Mouse (Mus musculus) lung, postnatal 0 days (tissue): ENCODE data around the gene Srsf2. TPM values are rescaled to one million over a fixed set of nuclear protein-coding genes. Genes with fewer than 3 reads are reported as not detected.

Experiments
- ATAC-seq: fragments of 200-750 bp; cut with Nextera tagmentation; 2 replicates; pipeline ENCODE4 v1.8.0; 2017; ENCODE audit warnings: moderate library complexity
- DNase-seq: peaks from one replicate; pipeline ENCODE4 v3.0.0-alpha.2; 2016; ENCODE audit warnings: low spot score
- H3K27ac ChIP-seq: fragments of 300-500 bp; sonication (generic); 2 replicates; pipeline ENCODE4 v1.5.1; 2014; ENCODE audit warnings: antibody characterized with exemption, mild to moderate bottlenecking, low read length, mixed read lengths
- H3K27me3 ChIP-seq: fragments of 300-500 bp; sonication (generic); replicated peaks from 2 replicates; pipeline ENCODE4 v1.6.1; 2014; ENCODE audit warnings: low read length, mixed read lengths; ENCODE audit not compliant: insufficient read depth
- H3K36me3 ChIP-seq: fragments of 300-500 bp; sonication (generic); 2 replicates; pipeline ENCODE4 v1.6.1; 2014; ENCODE audit warnings: low read length, mixed read lengths; ENCODE audit not compliant: insufficient read depth
- H3K4me1 ChIP-seq: fragments of 300-500 bp; sonication (generic); 2 replicates; pipeline ENCODE4 v1.6.1; 2014; ENCODE audit warnings: antibody characterized with exemption, low read depth, low read length, mixed read lengths; ENCODE audit not compliant: insufficient read depth
- H3K4me2 ChIP-seq: fragments of 300-500 bp; sonication (generic); replicated peaks from 2 replicates; pipeline ENCODE4 v1.6.1; 2014; ENCODE audit warnings: low read depth, mild to moderate bottlenecking, low read length, moderate library complexity, mixed read lengths
- H3K4me3 ChIP-seq: fragments of 300-500 bp; sonication (generic); 2 replicates; pipeline ENCODE4 v1.5.1; 2014; ENCODE audit warnings: low read depth, low read length
- H3K9ac ChIP-seq: fragments of 300-500 bp; sonication (generic); replicated peaks from 2 replicates; pipeline ENCODE4 v1.6.1; 2014; ENCODE audit warnings: low read depth, mild to moderate bottlenecking
- H3K9me3 ChIP-seq: fragments of 300-500 bp; sonication (generic); 2 replicates; pipeline ENCODE4 v1.6.1; 2016; ENCODE audit warnings: low read length, mixed read lengths
- CTCF ChIP-seq: IDR thresholded peaks from 2 replicates; pipeline ENCODE4 v1.5.1; 2016; ENCODE audit warnings: antibody characterized with exemption, mild to moderate bottlenecking
- EP300 ChIP-seq: IDR thresholded peaks from 2 replicates; pipeline ENCODE4 v1.6.1; 2016; ENCODE audit warnings: antibody characterized with exemption, mild to moderate bottlenecking, control low read depth
- WGBS: fragments of 180-500 bp; shearing (Covaris S2); extraction: QIAGEN DNeasy Blood & Tissue Kit; methylation state at CpG from one replicate; pipeline ENCODE4 v1.1.7; 2014; 5-methylcytosine and 5-hydroxymethylcytosine counted together
- polyA plus RNA-seq: library from polyadenylated mRNA; unstranded; fragments of >200 nt; fragmentation: Nextera tagmentation; extraction: Ambion mirVana; gene quantifications from 2 replicates; pipeline ENCODE4 v1.2.1, GENCODE M21; 2015

Gene Srsf2
- polyA plus RNA-seq, 1 experiment from 2014 or later: 419 TPM

- Histone ChIP-seq H3K27ac (peak overlapping the region; percentile 89), H3K9ac (no peak overlapping the region), H3K36me3 (no peaks in the 10 kb centered on the region), H3K4me2 (no peak overlapping the region), H3K4me1 (peaks cover 22% of the 10 kb centered on the region), H3K9me3 (no peaks in the 10 kb centered on the region), H3K27me3 (no peaks in the 10 kb centered on the region), H3K4me3 (no peak overlapping the region)
- TF ChIP-seq CTCF: no peak
- TF ChIP-seq EP300: no peak
- ATAC-seq (no peak), DNase-seq (no peak)
- WGBS: 78% methylated on average over 13 of the region's 13 CpGs
Measured at GRCm38 (mm10) chr11:116813610-116814009, 39.3 kb downstream of the Srsf2 start.

- Histone ChIP-seq H3K36me3 (no peaks in the 10 kb centered on the region), H3K27ac (peak overlapping the region; percentile 89; the same call in 1 of the 2 replicates), H3K9me3 (no peaks in the 10 kb centered on the region), H3K9ac (no peak overlapping the region), H3K4me3 (no peak overlapping the region), H3K27me3 (no peaks in the 10 kb centered on the region), H3K4me2 (no peak overlapping the region), H3K4me1 (peaks cover 22% of the 10 kb centered on the region)
- no peak for DNase-seq
- 53% methylated on average over 21 of the region's 21 CpGs for WGBS
- TF ChIP-seq CTCF (peak; percentile 46), EP300 (no peak)
- ATAC-seq: no peak
Measured at GRCm38 (mm10) chr11:116812793-116813529, 39.9 kb downstream of the Srsf2 start.

GRCm38 (mm10) chr11:116810983-116811901 is 41.7 kb downstream of the Srsf2 start:
- Histone ChIP-seq H3K27me3 (no peaks in the 10 kb centered on the region), H3K4me3 (no peak overlapping the region), H3K4me1 (peaks cover 22% of the 10 kb centered on the region), H3K27ac (no peak overlapping the region), H3K9ac (no peak overlapping the region), H3K36me3 (no peaks in the 10 kb centered on the region), H3K9me3 (no peaks in the 10 kb centered on the region), H3K4me2 (peak overlapping the region; percentile 50)
- ATAC-seq (peak; percentile 58), DNase-seq (peak; percentile 86)
- TF ChIP-seq EP300: no peak
- no peak for TF ChIP-seq CTCF
- WGBS: 17% methylated on average over 29 of the region's 32 CpGs

- Histone ChIP-seq H3K9me3 (no peaks in the 10 kb centered on the region), H3K36me3 (no peaks in the 10 kb centered on the region), H3K9ac (no peak overlapping the region), H3K4me2 (no peak overlapping the region), H3K27me3 (no peaks in the 10 kb centered on the region), H3K4me1 (peaks cover 22% of the 10 kb centered on the region), H3K27ac (no peak overlapping the region), H3K4me3 (no peak overlapping the region)
- DNase-seq: no peak
- WGBS: 81% methylated on average over 11 of the region's 11 CpGs
- no peak for ATAC-seq
- TF ChIP-seq CTCF: no peak
- no peak for TF ChIP-seq EP300
Measured at GRCm38 (mm10) chr11:116810528-116810927, 42.4 kb downstream of the Srsf2 start.

GRCm38 (mm10) chr11:116809520-116809919 is 43.4 kb downstream of the Srsf2 start:
- peaks cover 19% of the 10 kb centered on the region for H3K4me1 ChIP-seq
- WGBS: 81% methylated on average over 8 of the region's 8 CpGs

GRCm38 (mm10) chr11:116808811-116809395 is 44.0 kb downstream of the Srsf2 start:
- Histone ChIP-seq H3K9ac (no peak overlapping the region), H3K4me2 (no peak overlapping the region), H3K36me3 (no peaks in the 10 kb centered on the region), H3K9me3 (no peaks in the 10 kb centered on the region), H3K27ac (no peak overlapping the region), H3K27me3 (no peaks in the 10 kb centered on the region), H3K4me3 (no peak overlapping the region), H3K4me1 (peaks cover 19% of the 10 kb centered on the region)
- ATAC-seq (no peak), DNase-seq (no peak)
- no peak for TF ChIP-seq EP300
- no peak for TF ChIP-seq CTCF
- 77% methylated on average over 11 of the region's 11 CpGs for WGBS

More at GRCm38 (mm10) chr11:116809520-116809919, 43.4 kb downstream of the Srsf2 start:
- Histone ChIP-seq H3K4me3 (no peak overlapping the region), H3K27me3 (no peaks in the 10 kb centered on the region), H3K36me3 (no peaks in the 10 kb centered on the region), H3K9ac (no peak overlapping the region), H3K4me2 (no peak overlapping the region), H3K9me3 (no peaks in the 10 kb centered on the region), H3K27ac (no peak overlapping the region)
- no peak for ATAC-seq
- DNase-seq: no peak
- TF ChIP-seq CTCF (no peak), EP300 (no peak)
